Mouse (Mus musculus) brain, embryonic 14.5 days (tissue): ENCODE results near the gene Kncn.

Experiments
- CTCF ChIP-seq: fragments of 200-500 bp; IDR thresholded peaks from 2 replicates; pipeline ENCODE4 v1.5.1; 2012; ENCODE audit warnings: inconsistent platforms, mild to moderate bottlenecking, moderate library complexity, borderline replicate concordance; ENCODE audit not compliant: insufficient read depth, insufficient read length; ENCODE audit errors: extremely low read depth
- POLR2A ChIP-seq: fragments of 200-500 bp; IDR thresholded peaks from 2 replicates; pipeline ENCODE4 v1.6.1; 2012; ENCODE audit warnings: mild to moderate bottlenecking, inconsistent platforms, borderline replicate concordance; ENCODE audit not compliant: poor library complexity, insufficient read depth, insufficient read length, severe bottlenecking; ENCODE audit errors: extremely low read depth

GRCm38 (mm10) chr4:115869512-115870210 is 14.5 kb upstream of the Kncn start:
- TF ChIP-seq CTCF, result no peak
- TF ChIP-seq POLR2A, result no peak
